Mouse (Mus musculus) small intestine, adult 2 months (tissue): ENCODE measurements at regions not wholly inside any gene's neighbourhood (a gene's known extent, or its start where the extent isn't known, plus 50 kb on each side); places are given as distances from the start of the nearest gene placed in this dataset.

Experiments
- CTCF ChIP-seq: fragments of 200-500 bp; IDR thresholded peaks from 2 replicates; pipeline ENCODE4 v1.5.1; 2012; ENCODE audit warnings: low read depth, mild to moderate bottlenecking, control low read depth, inconsistent platforms, low read length, moderate library complexity, mixed read lengths; ENCODE audit not compliant: insufficient replicate concordance, insufficient read length; ENCODE audit errors: extremely low read depth
- POLR2A ChIP-seq: fragments of 200-500 bp; IDR thresholded peaks from 2 replicates; pipeline ENCODE4 v1.6.1; 2012; ENCODE audit warnings: low read depth, mild to moderate bottlenecking, control low read depth, inconsistent platforms, low read length, moderate library complexity

- TF ChIP-seq POLR2A (no peak), CTCF (no peak)
Measured at GRCm38 (mm10) chr11:111978667-111979066, 803.4 kb upstream of the Sox9 start.
